Mouse (Mus musculus): ENCODE measurements around the gene Ikbke. TPM values are rescaled to one million over a fixed set of nuclear protein-coding genes. Genes with fewer than 3 reads are reported as not detected.

Gene Ikbke
- polyA plus RNA-seq, 1 experiment from 2014 or later: 0.55 TPM

GRCm38 (mm10) chr1:131212956-131213355 is 66.5 kb downstream of the Ikbke start:
- no peak overlapping the region for H3K9ac ChIP-seq (ENCODE audit: low read length)
- no peaks in the 10 kb centered on the region for H3K4me1 ChIP-seq (ENCODE audit: control insufficient read depth, insufficient read depth, low read length)
- 80% methylated on average over 5 of the region's 5 CpGs for WGBS
- DNase-seq (ENCODE audit: low spot score, missing footprints): peak; percentile 59
- no peak overlapping the region for H3K4me3 ChIP-seq (ENCODE audit: low read depth, low read length)
- H3K4me2 ChIP-seq: no peak overlapping the region
- ATAC-seq (ENCODE audit: low FRiP score): no peak
- no peaks in the 10 kb centered on the region for H3K9me3 ChIP-seq (ENCODE audit: control insufficient read depth, low read length)
- H3K27me3 ChIP-seq (ENCODE audit: control insufficient read depth, insufficient read depth, low read length): no peaks in the 10 kb centered on the region
- no peak overlapping the region for H3K27ac ChIP-seq (ENCODE audit: low read depth, low read length)
- H3K36me3 ChIP-seq (ENCODE audit: control insufficient read depth, insufficient read depth, low read length): no peaks in the 10 kb centered on the region

- H3K36me3 ChIP-seq (ENCODE audit: control insufficient read depth, insufficient read depth, low read length): no peaks in the 10 kb centered on the region
- ATAC-seq (ENCODE audit: low FRiP score) (no peak), DNase-seq (ENCODE audit: low spot score, missing footprints) (no peak)
- H3K4me3 ChIP-seq (ENCODE audit: low read depth, low read length): no peak overlapping the region
- H3K4me2 ChIP-seq: no peak overlapping the region
- no peaks in the 10 kb centered on the region for H3K9me3 ChIP-seq (ENCODE audit: control insufficient read depth, low read length)
- H3K9ac ChIP-seq (ENCODE audit: low read length): no peak overlapping the region
- no peaks in the 10 kb centered on the region for H3K27me3 ChIP-seq (ENCODE audit: control insufficient read depth, insufficient read depth, low read length)
- no peak overlapping the region for H3K27ac ChIP-seq (ENCODE audit: low read depth, low read length)
- no peaks in the 10 kb centered on the region for H3K4me1 ChIP-seq (ENCODE audit: control insufficient read depth, insufficient read depth, low read length)
- 89% methylated on average over 1 of the region's 1 CpGs for WGBS
Measured at GRCm38 (mm10) chr1:131211655-131212054, 67.8 kb downstream of the Ikbke start.

GRCm38 (mm10) chr1:131209971-131210426 is 69.4 kb downstream of the Ikbke start:
- WGBS: 71% methylated on average over 8 of the region's 8 CpGs
- ATAC-seq (ENCODE audit: low FRiP score): no peak
- no peak overlapping the region for H3K27ac ChIP-seq (ENCODE audit: low read depth, low read length)
- no peaks in the 10 kb centered on the region for H3K4me1 ChIP-seq (ENCODE audit: control insufficient read depth, insufficient read depth, low read length)
- H3K9me3 ChIP-seq (ENCODE audit: control insufficient read depth, low read length): no peaks in the 10 kb centered on the region
- no peak overlapping the region for H3K4me2 ChIP-seq
- no peaks in the 10 kb centered on the region for H3K27me3 ChIP-seq (ENCODE audit: control insufficient read depth, insufficient read depth, low read length)
- H3K4me3 ChIP-seq (ENCODE audit: low read depth, low read length): no peak overlapping the region
- no peak for DNase-seq (ENCODE audit: low spot score, missing footprints)
- H3K36me3 ChIP-seq (ENCODE audit: control insufficient read depth, insufficient read depth, low read length): no peaks in the 10 kb centered on the region
- no peak overlapping the region for H3K9ac ChIP-seq (ENCODE audit: low read length)

- Histone ChIP-seq H3K27ac (ENCODE audit: low read depth, low read length) (no peak overlapping the region), H3K9ac (ENCODE audit: low read length) (no peak overlapping the region), H3K4me2 (no peak overlapping the region), H3K4me1 (ENCODE audit: control insufficient read depth, insufficient read depth, low read length) (no peaks in the 10 kb centered on the region), H3K9me3 (ENCODE audit: control insufficient read depth, low read length) (no peaks in the 10 kb centered on the region), H3K27me3 (ENCODE audit: control insufficient read depth, insufficient read depth, low read length) (no peaks in the 10 kb centered on the region), H3K4me3 (ENCODE audit: low read depth, low read length) (no peak overlapping the region), H3K36me3 (ENCODE audit: control insufficient read depth, insufficient read depth, low read length) (no peaks in the 10 kb centered on the region)
- DNase-seq (ENCODE audit: low spot score, missing footprints) (no peak), ATAC-seq (ENCODE audit: low FRiP score) (no peak)
- WGBS: 66% methylated on average over 6 of the region's 6 CpGs
Measured at GRCm38 (mm10) chr1:131208800-131209199, 70.6 kb downstream of the Ikbke start.

- Histone ChIP-seq H3K4me1 (ENCODE audit: control insufficient read depth, insufficient read depth, low read length) (no peaks in the 10 kb centered on the region), H3K9me3 (ENCODE audit: control insufficient read depth, low read length) (no peaks in the 10 kb centered on the region), H3K27ac (ENCODE audit: low read depth, low read length) (no peak overlapping the region), H3K9ac (ENCODE audit: low read length) (no peak overlapping the region), H3K4me3 (ENCODE audit: low read depth, low read length) (no peak overlapping the region), H3K27me3 (ENCODE audit: control insufficient read depth, insufficient read depth, low read length) (no peaks in the 10 kb centered on the region), H3K36me3 (ENCODE audit: control insufficient read depth, insufficient read depth, low read length) (no peaks in the 10 kb centered on the region), H3K4me2 (no peak overlapping the region)
- DNase-seq (ENCODE audit: low spot score, missing footprints) (no peak), ATAC-seq (ENCODE audit: low FRiP score) (no peak)
- 86% methylated on average over 5 of the region's 5 CpGs for WGBS
Measured at GRCm38 (mm10) chr1:131208081-131208480, 71.3 kb downstream of the Ikbke start.

- peak; percentile 61; the same call in 1 of the 2 replicates for ATAC-seq (ENCODE audit: low FRiP score)
Measured at GRCm38 (mm10) chr1:131207531-131207930, 71.9 kb downstream of the Ikbke start.

GRCm38 (mm10) chr1:131206342-131206741 is 73.1 kb downstream of the Ikbke start:
- Histone ChIP-seq H3K4me2 (no peak overlapping the region), H3K27me3 (ENCODE audit: control insufficient read depth, insufficient read depth, low read length) (no peaks in the 10 kb centered on the region), H3K4me1 (ENCODE audit: control insufficient read depth, insufficient read depth, low read length) (no peaks in the 10 kb centered on the region), H3K27ac (ENCODE audit: low read depth, low read length) (no peak overlapping the region), H3K9ac (ENCODE audit: low read length) (no peak overlapping the region), H3K36me3 (ENCODE audit: control insufficient read depth, insufficient read depth, low read length) (no peaks in the 10 kb centered on the region), H3K4me3 (ENCODE audit: low read depth, low read length) (no peak overlapping the region), H3K9me3 (ENCODE audit: control insufficient read depth, low read length) (no peaks in the 10 kb centered on the region)
- no peak for ATAC-seq (ENCODE audit: low FRiP score)
- 84% methylated on average over 5 of the region's 5 CpGs for WGBS
- no peak for DNase-seq (ENCODE audit: low spot score, missing footprints)

More at GRCm38 (mm10) chr1:131207531-131207930, 71.9 kb downstream of the Ikbke start:
- WGBS: 14% methylated on average over 5 of the region's 5 CpGs
- Histone ChIP-seq H3K36me3 (ENCODE audit: control insufficient read depth, insufficient read depth, low read length) (no peaks in the 10 kb centered on the region), H3K4me1 (ENCODE audit: control insufficient read depth, insufficient read depth, low read length) (no peaks in the 10 kb centered on the region), H3K27ac (ENCODE audit: low read depth, low read length) (no peak overlapping the region), H3K9me3 (ENCODE audit: control insufficient read depth, low read length) (no peaks in the 10 kb centered on the region), H3K27me3 (ENCODE audit: control insufficient read depth, insufficient read depth, low read length) (no peaks in the 10 kb centered on the region), H3K9ac (ENCODE audit: low read length) (no peak overlapping the region), H3K4me2 (no peak overlapping the region), H3K4me3 (ENCODE audit: low read depth, low read length) (no peak overlapping the region)
- peak; percentile 92 for DNase-seq (ENCODE audit: low spot score, missing footprints)

- peak; percentile 31 for DNase-seq (ENCODE audit: low spot score, missing footprints)
- ATAC-seq (ENCODE audit: low FRiP score): no peak
- WGBS: 81% methylated on average over 8 of the region's 8 CpGs
- Histone ChIP-seq H3K27ac (ENCODE audit: low read depth, low read length) (no peak overlapping the region), H3K4me2 (no peak overlapping the region), H3K27me3 (ENCODE audit: control insufficient read depth, insufficient read depth, low read length) (no peaks in the 10 kb centered on the region), H3K9ac (ENCODE audit: low read length) (no peak overlapping the region), H3K4me3 (ENCODE audit: low read depth, low read length) (no peak overlapping the region), H3K9me3 (ENCODE audit: control insufficient read depth, low read length) (no peaks in the 10 kb centered on the region), H3K4me1 (ENCODE audit: control insufficient read depth, insufficient read depth, low read length) (no peaks in the 10 kb centered on the region), H3K36me3 (ENCODE audit: control insufficient read depth, insufficient read depth, low read length) (no peaks in the 10 kb centered on the region)
Measured at GRCm38 (mm10) chr1:131204461-131204860, 74.9 kb downstream of the Ikbke start.
